Comparison of ENCODE assay signal across 9 mouse cellular contexts in the genomic region with DNA sequence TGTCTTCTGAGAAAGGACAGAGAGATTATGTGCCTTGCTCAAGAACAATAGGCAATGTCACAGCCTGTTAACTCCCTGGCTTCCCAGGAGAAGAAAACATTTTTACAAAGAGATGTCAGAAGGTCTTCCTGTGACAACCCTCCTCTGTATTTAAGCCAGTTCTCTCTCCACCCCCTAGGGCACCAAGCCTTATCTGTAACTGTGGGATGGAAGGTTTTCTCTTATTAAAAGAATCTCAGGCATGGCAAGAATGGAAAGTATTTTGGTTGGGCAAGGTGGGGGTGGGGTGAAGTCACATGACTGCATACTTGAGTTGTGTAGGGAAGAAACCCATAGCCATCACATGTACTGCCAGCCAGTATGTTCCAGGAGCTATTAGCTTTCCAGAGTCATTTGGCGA.
A peak's percentile ranks its signal among the peaks of the same experiment; 100 is the strongest.
DNase-seq lines count a peak whose midpoint lies in the region; ATAC-seq and TF ChIP-seq lines count a peak whose summit lies in the region.
"Had no signal": no experiment of that assay in that cellular context is flagged by ENCODE, and none has a peak within 500 bp of the region (broad histone marks: within the 10 kb centered on the region; RNA-seq: fewer than 3 reads in every experiment).

No protein-coding gene starts in this region.

- no peaks in the 10 kb centered on the region for H3K79me2 ChIP-seq in myocyte (ENCODE audit: control insufficient read depth, insufficient read depth)

- TF ChIP-seq CTCF in left cerebral cortex, adult 2 months (IDR thresholded peaks at IDR 0.05): no peak

- TF ChIP-seq POLR2A in myocyte (IDR thresholded peaks at IDR 0.05; ENCODE audit: insufficient read length, low read depth): no peak

- intact Hi-C loops in left cerebral cortex, adult 2 months (cut with DNase I): no loop called here

- no peak overlapping the region for H3K4me2 ChIP-seq in forebrain, embryonic 15.5 days (replicated peaks)
- H3K4me2 ChIP-seq in forebrain, embryonic 11.5 days (ENCODE audit: low read depth, low read length, severe bottlenecking): no peak overlapping the region
- no peak overlapping the region for H3K4me2 ChIP-seq in kidney, embryonic 16.5 days (replicated peaks; ENCODE audit: low read depth, low read length)
- no peak overlapping the region for H3K4me2 ChIP-seq in myocyte (ENCODE audit: low read depth)

- H3ac ChIP-seq in myocyte (ENCODE audit: control insufficient read depth, insufficient read length): no peak overlapping the region

- H3K4me1 ChIP-seq in forebrain, embryonic 15.5 days: no peaks in the 10 kb centered on the region
- H3K4me1 ChIP-seq in forebrain, embryonic 11.5 days (replicated peaks; ENCODE audit: control insufficient read depth, insufficient read depth, low read length): peaks cover 5% of the 10 kb centered on the region; the same call in 1 of the 2 replicates
- peaks cover 14% of the 10 kb centered on the region for H3K4me1 ChIP-seq in kidney, embryonic 16.5 days (ENCODE audit: insufficient read depth, low read length)

- H3K27me3 ChIP-seq in forebrain, embryonic 15.5 days: no peaks in the 10 kb centered on the region
- H3K27me3 ChIP-seq in forebrain, embryonic 11.5 days (ENCODE audit: control insufficient read depth, insufficient read depth, low read length): no peaks in the 10 kb centered on the region
- H3K27me3 ChIP-seq in kidney, embryonic 16.5 days (ENCODE audit: insufficient read depth, low read length): no peaks in the 10 kb centered on the region
- no peaks in the 10 kb centered on the region for H3K27me3 ChIP-seq in myocyte (ENCODE audit: control insufficient read depth, insufficient read depth, insufficient read length)

- H3K9ac ChIP-seq in forebrain, embryonic 15.5 days (replicated peaks): no peak overlapping the region
- H3K9ac ChIP-seq in forebrain, embryonic 11.5 days (ENCODE audit: low read length): no peak overlapping the region
- no peak overlapping the region for H3K9ac ChIP-seq in kidney, embryonic 16.5 days (replicated peaks; ENCODE audit: low read length)

- no peak for DNase-seq in forebrain, embryonic 11.5 days (ENCODE audit: low spot score)
- peak; percentile 20 to 36 for DNase-seq in kidney, postnatal 4 days
- DNase-seq in embryo, embryonic 10 days (ENCODE audit: low spot score): peak; percentile 73
- DNase-seq in urinary bladder, postnatal 14 days (ENCODE audit: low spot score): no peak
- no peak for DNase-seq in left cerebral cortex, adult 2 months (ENCODE audit: extremely low spot score in 1 of 2, low spot score in 2 of 2)
- DNase-seq: cerebellum, adult 18-20 months had no signal

- H3K4me3 ChIP-seq in forebrain, embryonic 15.5 days: no peak overlapping the region
- no peak overlapping the region for H3K4me3 ChIP-seq in forebrain, embryonic 11.5 days (ENCODE audit: low read depth, low read length)
- H3K4me3 ChIP-seq in kidney, embryonic 16.5 days (ENCODE audit: low read length): no peak overlapping the region
- no peak overlapping the region for H3K4me3 ChIP-seq in myocyte
- no peak overlapping the region for H3K4me3 ChIP-seq in left cerebral cortex, adult 2 months

- H3K9me3 ChIP-seq in forebrain, embryonic 15.5 days: no peaks in the 10 kb centered on the region
- no peaks in the 10 kb centered on the region for H3K9me3 ChIP-seq in forebrain, embryonic 11.5 days (ENCODE audit: control insufficient read depth, low read length)
- no peaks in the 10 kb centered on the region for H3K9me3 ChIP-seq in kidney, embryonic 16.5 days (ENCODE audit: low read length)

- no peaks in the 10 kb centered on the region for H3K36me3 ChIP-seq in forebrain, embryonic 15.5 days
- no peaks in the 10 kb centered on the region for H3K36me3 ChIP-seq in forebrain, embryonic 11.5 days (ENCODE audit: control insufficient read depth, insufficient read depth, low read length)
- no peaks in the 10 kb centered on the region for H3K36me3 ChIP-seq in kidney, embryonic 16.5 days (ENCODE audit: insufficient read depth, low read length)
- no peaks in the 10 kb centered on the region for H3K36me3 ChIP-seq in myocyte (ENCODE audit: control insufficient read depth, insufficient read depth)

- WGBS in forebrain, embryonic 15.5 days: 84% methylated on average over 1 of the region's 1 CpGs
- WGBS in forebrain, embryonic 11.5 days: 69% methylated on average over 1 of the region's 1 CpGs
- 84% methylated on average over 1 of the region's 1 CpGs for WGBS in kidney, embryonic 16.5 days

- H3K27ac ChIP-seq in forebrain, embryonic 15.5 days (replicated peaks): no peak overlapping the region
- no peak overlapping the region for H3K27ac ChIP-seq in forebrain, embryonic 11.5 days (ENCODE audit: low read depth, low read length)
- H3K27ac ChIP-seq in kidney, embryonic 16.5 days (ENCODE audit: low read length): no peak overlapping the region
- no peak overlapping the region for H3K27ac ChIP-seq in left cerebral cortex, adult 2 months

- ATAC-seq in forebrain, embryonic 15.5 days (replicated peaks): 0 out of 2 replicates have a peak, but pooled peaks have one; percentile 35
- ATAC-seq in forebrain, embryonic 11.5 days (replicated peaks; ENCODE audit: low FRiP score): no peak
- no peak for ATAC-seq in kidney, embryonic 16.5 days (ENCODE audit: low FRiP score, low TSS enrichment)

TF ChIP-seq in myocyte, 11 proteins besides CTCF, POLR2A, EP300 and RAD21:
- TF ChIP-seq USF1 (IDR thresholded peaks at IDR 0.05; ENCODE audit: low read depth) (peak; percentile 63), MYOD1 (IDR thresholded peaks at IDR 0.05; ENCODE audit: control insufficient read depth in 1 of 3, insufficient read length in 2 of 3, low read depth in 2 of 3) (no peak), TCF12 (IDR thresholded peaks at IDR 0.05; ENCODE audit: insufficient read depth, poor library complexity, severe bottlenecking) (no peak), SRF (IDR thresholded peaks at IDR 0.05; ENCODE audit: control insufficient read depth, insufficient read length, low read depth) (no peak), MYOG (IDR thresholded peaks at IDR 0.05; ENCODE audit: control insufficient read depth in 1 of 3, insufficient read depth in 1 of 3, insufficient read length in 2 of 3, low read depth in 2 of 3) (no peak)

Comparison
In these comparisons a context has a peak if more than half of its experiments do, and no peak if none do; other contexts are left out.
1. DNase-seq: peak in kidney, postnatal 4 days (2 of 2) and embryo, embryonic 10 days (single experiment); none in forebrain, embryonic 11.5 days (single experiment), urinary bladder, postnatal 14 days (single experiment) and left cerebral cortex, adult 2 months (0 of 2).